Mouse (Mus musculus) gastrocnemius, postnatal 36 days (tissue): Measurements from ENCODE around the gene Gal3st2c. TPM values are rescaled to one million over a fixed set of nuclear protein-coding genes. Genes with fewer than 3 reads are reported as not detected.
"Not testable (repeated sequence)": the region's sequence is repeated elsewhere in the genome, so short reads cannot be mapped to it uniquely, and the experiment has no call there.

Experiments
- DNase-seq, 2 experiments: peaks; one replicate each; pipeline ENCODE4 v3.0.0; 2022
- intact Hi-C: fragments of 180-260 bp; cut with DNase I; formaldehyde crosslinking; loops from one replicate; pipeline ENCODE4 v1.15.1; 2025
- total RNA-seq, 2 experiments: library from RNA; stranded (reverse); gene quantifications; 2 replicates each; pipeline ENCODE4 v1.2.3; 2021

Gal3st2c gene
- total RNA-seq, 2 experiments from 2014 or later, result 0.05 TPM; not detected in 1

DNA sequence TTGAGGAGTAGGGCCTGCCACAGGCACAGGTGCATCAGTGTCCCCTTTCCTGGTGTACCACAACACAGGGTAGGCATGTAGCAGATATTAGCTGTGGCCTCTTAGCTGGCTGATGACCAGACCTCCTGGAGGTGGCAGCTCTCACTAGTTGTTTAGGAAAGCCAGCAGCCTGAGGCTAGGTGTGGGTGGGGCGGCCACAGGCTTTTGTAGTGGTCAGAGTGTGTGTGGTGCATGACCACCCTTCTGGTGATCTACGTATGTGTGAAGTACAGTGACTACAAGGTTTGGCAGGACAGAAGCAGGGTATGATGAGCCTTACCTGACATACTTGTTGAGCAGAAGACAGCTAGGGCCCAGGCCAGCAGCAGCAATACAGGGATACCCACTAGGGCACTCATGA, 50.1 kb downstream of the Gal3st2c start:
- no peak for DNase-seq
- intact Hi-C loops, result no loop called here

- intact Hi-C loops, result no loop called here
- no peak for DNase-seq
These were observed 55.2 kb downstream of the Gal3st2c start for GRCm38 (mm10) chr1:94045559-94045958.

GRCm38 (mm10) chr1:94046544-94046943, 56.2 kb downstream of the Gal3st2c start:
- intact Hi-C loops, result no loop called here
- no peak for DNase-seq

- no peak for DNase-seq
- intact Hi-C loops, result no loop called here
These were observed 60.8 kb downstream of the Gal3st2c start for GRCm38 (mm10) chr1:94051104-94051503.

DNA sequence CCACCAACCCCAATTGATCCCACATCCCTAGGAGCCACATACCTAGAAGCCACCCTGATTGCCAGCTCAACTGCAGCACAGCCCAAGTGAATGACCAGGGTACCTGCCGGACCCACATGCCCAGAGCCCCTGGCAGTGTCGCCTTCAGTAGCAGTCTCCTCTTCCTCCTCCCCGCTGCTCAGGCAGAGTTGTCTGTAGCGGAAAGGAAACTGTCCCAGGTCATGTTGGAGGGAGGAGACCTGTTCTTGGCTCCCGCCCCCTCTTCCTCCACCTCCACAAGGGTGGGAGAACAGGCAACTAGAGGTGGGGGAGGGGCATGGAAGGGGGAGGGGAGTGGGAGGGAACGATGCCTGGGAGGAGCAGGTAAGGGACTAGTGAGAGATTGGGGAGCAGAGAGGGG, 62.1 kb downstream of the Gal3st2c start, which contains the start of gene Pdcd1:
Gene Pdcd1 (minus strand): TSS at position 181 of the 400 bp plus-strand sequence.
- intact Hi-C loops, result no loop called here
- DNase-seq, result no peak

- intact Hi-C loops, result no loop called here
- DNase-seq, result no peak
These were observed 63.4 kb downstream of the Gal3st2c start for GRCm38 (mm10) chr1:94053530-94054216.

DNA sequence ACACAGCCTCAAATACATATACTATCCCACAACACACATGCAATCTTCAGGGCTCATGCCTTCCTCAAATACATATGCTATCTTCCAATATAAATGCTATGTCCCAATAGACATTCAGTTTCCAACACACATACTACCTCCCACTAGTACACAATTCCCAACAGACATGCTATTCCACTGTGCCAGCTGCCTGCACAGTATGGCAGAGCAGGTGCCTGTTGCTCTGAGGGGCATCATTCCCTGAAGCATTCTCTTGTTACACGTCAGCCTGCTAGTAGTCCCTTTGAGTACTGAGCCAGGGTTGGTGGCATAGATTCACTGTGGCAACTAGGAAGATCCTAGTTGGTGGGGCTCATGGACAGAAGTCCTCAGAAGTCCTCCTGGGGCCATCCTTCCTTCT, 64.2 kb downstream of the Gal3st2c start:
- DNase-seq, result no peak
- intact Hi-C loops, result no loop called here

DNA sequence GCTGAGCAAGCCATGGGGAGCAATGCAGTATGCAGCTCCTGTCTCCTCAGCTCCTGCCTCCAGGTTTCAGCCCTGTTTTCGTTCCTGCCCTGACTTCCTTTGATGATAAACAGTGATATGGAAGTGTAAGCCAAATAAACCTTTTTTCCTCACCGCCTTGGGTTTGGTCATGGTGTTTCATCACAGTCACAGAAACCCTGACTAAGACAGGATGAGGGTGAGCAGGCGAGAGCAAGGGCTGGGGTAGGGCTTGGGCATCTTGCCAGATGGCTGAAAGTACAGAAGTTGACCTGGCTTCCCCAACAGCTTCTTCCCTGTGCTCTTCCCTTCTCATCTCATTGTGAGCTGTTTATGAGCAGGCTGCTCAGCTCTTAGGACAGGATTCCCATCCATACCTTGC, 65.7 kb downstream of the Gal3st2c start:
- no peak for DNase-seq
- intact Hi-C loops, result no loop called here

DNA sequence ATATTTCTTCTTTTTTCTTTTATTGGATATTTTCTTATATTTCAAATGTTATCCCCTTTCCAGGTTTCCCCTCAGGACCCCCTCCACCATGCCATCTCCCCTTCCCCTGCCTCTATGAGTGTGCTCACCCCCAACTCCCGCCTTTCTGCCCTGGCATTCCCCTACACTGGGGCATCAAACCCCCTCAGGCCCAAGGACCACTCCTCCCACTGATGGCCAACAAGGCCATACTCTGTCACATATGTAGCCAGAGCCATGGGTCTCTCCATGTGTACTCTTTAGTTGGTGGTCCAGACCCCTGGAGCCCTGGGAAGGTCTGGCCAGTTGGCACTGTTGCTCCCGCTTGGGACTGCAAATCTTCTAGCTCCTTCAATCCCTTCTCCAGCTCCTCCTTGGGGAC, 67.1 kb downstream of the Gal3st2c start:
- intact Hi-C loops, result no loop called here

DNA sequence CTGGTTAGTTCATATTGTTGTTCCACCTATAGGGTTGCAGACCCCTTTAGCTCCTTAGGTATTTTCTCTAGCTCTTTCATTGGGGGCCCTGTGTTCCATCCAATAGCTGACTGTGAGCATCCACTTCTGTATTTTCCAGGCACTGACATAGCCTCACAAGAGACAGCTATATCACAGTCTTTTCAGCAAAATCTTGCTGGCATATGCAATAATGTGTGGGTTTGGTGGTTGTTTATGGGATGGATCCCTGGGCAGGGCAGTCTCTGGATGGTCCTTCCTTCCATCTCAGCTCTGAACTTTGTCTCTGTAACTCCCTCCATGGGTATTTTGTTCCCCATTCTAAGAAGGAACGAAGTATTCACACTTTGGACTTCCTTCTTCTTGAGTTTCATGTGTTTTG, 68.0 kb downstream of the Gal3st2c start:
- DNase-seq, intact Hi-C loops: not testable (repeated sequence)

More for the DNA sequence above, 67.1 kb downstream of the Gal3st2c start:
- no peak for DNase-seq

Other genes with a start within 250 kb of the Gal3st2c start
- 10 to 100 TPM; 27.0 to 28.5 TPM for gene Atg4b, start 239.0 kb upstream of the Gal3st2c start, total RNA-seq
- gene Thap4, start 235.6 kb upstream of the Gal3st2c start, total RNA-seq, result 10 to 100 TPM; 61.0 to 65.6 TPM
- 10 to 100 TPM; 14.0 to 15.1 TPM for gene Dtymk, start 188.6 kb upstream of the Gal3st2c start, total RNA-seq
- gene Ing5, start 186.5 kb upstream of the Gal3st2c start, total RNA-seq, result 1 to 10 TPM; 3.0 to 4.2 TPM
- gene D2hgdh, start 165.6 kb upstream of the Gal3st2c start, total RNA-seq, result 10 to 100 TPM; 17.2 to 22.1 TPM
- gene Gal3st2, start 129.2 kb upstream of the Gal3st2c start, total RNA-seq, result not detected
- under 1 TPM in 1 of 2 experiments, not detected in 1; 0.12 TPM for gene Gal3st2b, start 72.2 kb upstream of the Gal3st2c start, total RNA-seq
- gene Neu4, start 29.9 kb downstream of the Gal3st2c start, total RNA-seq, result not detected
- not detected for gene Pdcd1, start 62.0 kb downstream of the Gal3st2c start, total RNA-seq